Mouse (Mus musculus) midbrain, postnatal 0 days (tissue): ENCODE data around the gene Nr4a1. TPM values are rescaled to one million over a fixed set of nuclear protein-coding genes. Genes with fewer than 3 reads are reported as not detected.

Experiments used
- ATAC-seq: fragments of 200-750 bp; cut with Nextera tagmentation; 2 replicates; pipeline ENCODE4 v1.8.0; 2017; ENCODE audit warnings: moderate number of reproducible peaks, mild to moderate bottlenecking, moderate TSS enrichment, moderate library complexity; ENCODE audit not compliant: low FRiP score
- DNase-seq: peaks from one replicate; pipeline ENCODE4 v3.0.0-alpha.2; 2015; ENCODE audit warnings: low spot score
- H3K27ac ChIP-seq: fragments of 300-500 bp; sonication (generic); 2 replicates; pipeline ENCODE4 v1.5.1; 2014; ENCODE audit warnings: low read depth, mild to moderate bottlenecking, low read length, mixed read lengths
- H3K27me3 ChIP-seq: fragments of 300-500 bp; sonication (generic); 2 replicates; pipeline ENCODE4 v1.6.1; 2014; ENCODE audit warnings: low read length, control low read depth, mixed read lengths; ENCODE audit not compliant: insufficient read depth
- H3K36me3 ChIP-seq: fragments of 300-500 bp; sonication (generic); 2 replicates; pipeline ENCODE4 v1.6.1; 2014; ENCODE audit warnings: low read length, control low read depth, mixed read lengths; ENCODE audit not compliant: insufficient read depth
- H3K4me1 ChIP-seq: fragments of 300-500 bp; sonication (generic); 2 replicates; pipeline ENCODE4 v1.6.1; 2014; ENCODE audit warnings: mild to moderate bottlenecking, control low read depth, antibody characterized with exemption, low read length, mixed read lengths; ENCODE audit not compliant: insufficient read depth
- H3K4me2 ChIP-seq: fragments of 300-500 bp; sonication (generic); 2 replicates; pipeline ENCODE4 v1.6.1; 2014; ENCODE audit warnings: low read depth, mild to moderate bottlenecking, low read length, mixed read lengths; ENCODE audit not compliant: poor library complexity, severe bottlenecking
- H3K4me3 ChIP-seq: fragments of 300-500 bp; sonication (generic); 2 replicates; pipeline ENCODE4 v1.5.1; 2014; ENCODE audit warnings: low read depth, mild to moderate bottlenecking, low read length, moderate library complexity
- H3K9ac ChIP-seq: fragments of 300-500 bp; sonication (generic); replicated peaks from 2 replicates; pipeline ENCODE4 v1.6.1; 2014; ENCODE audit warnings: mild to moderate bottlenecking, low read length, moderate library complexity, mixed read lengths; ENCODE audit not compliant: poor library complexity, severe bottlenecking
- H3K9me3 ChIP-seq: fragments of 300-500 bp; sonication (generic); 2 replicates; pipeline ENCODE4 v1.6.1; 2016; ENCODE audit warnings: low read length, control low read depth
- CTCF ChIP-seq: IDR thresholded peaks from 2 replicates; pipeline ENCODE4 v1.5.1; 2016; ENCODE audit warnings: antibody characterized with exemption, mild to moderate bottlenecking
- WGBS: fragments of 180-500 bp; shearing (Covaris S2); extraction: QIAGEN DNeasy Blood & Tissue Kit; methylation state at CpG from one replicate; pipeline ENCODE4 v1.1.7; 2014; 5-methylcytosine and 5-hydroxymethylcytosine counted together
- polyA plus RNA-seq: library from polyadenylated mRNA; unstranded; fragments of >200 nt; fragmentation: Nextera tagmentation; extraction: Ambion mirVana; gene quantifications from 2 replicates; pipeline ENCODE4 v1.2.1, GENCODE M21; 2015
- total RNA-seq: library from RNA; depleted of rRNA; stranded (reverse); fragments of >200 nt; gene quantifications from 2 replicates; pipeline ENCODE4 v1.2.3, GENCODE M21; 2014

Nr4a1 gene
- total and polyA plus RNA-seq, 2 experiments from 2014 or later: 6.9 to 7.7 TPM

DNA sequence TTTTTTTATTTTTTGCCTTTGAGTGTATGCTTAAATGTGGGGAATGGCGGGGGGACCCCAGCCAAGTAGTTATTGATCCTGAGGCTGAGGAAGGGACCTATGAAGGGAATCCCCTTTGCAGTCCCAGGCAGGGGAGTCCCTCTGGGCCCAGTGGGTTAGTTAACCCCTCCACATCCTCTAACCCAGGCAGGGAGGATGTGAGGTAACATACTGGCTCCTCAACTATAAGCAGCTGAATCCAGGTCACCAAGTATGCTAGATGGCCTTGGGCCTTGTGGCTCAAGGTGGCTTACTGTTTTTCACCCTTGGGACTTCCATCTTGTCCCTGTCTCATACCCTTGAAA lies 6.9 kb upstream of the Nr4a1 start:
- Histone ChIP-seq H3K4me3 (peak overlapping the region; percentile 44), H3K4me2 (peak overlapping the region; percentile 57), H3K27ac (0 out of 2 replicates have a peak overlapping the region, but pooled peaks have one; percentile 73), H3K27me3 (no peaks in the 10 kb centered on the region), H3K9me3 (no peaks in the 10 kb centered on the region), H3K4me1 (no peaks in the 10 kb centered on the region; the same call in 1 of the 2 replicates), H3K36me3 (no peaks in the 10 kb centered on the region), H3K9ac (peak overlapping the region; percentile 51)
- WGBS: 81% methylated on average over 1 of the region's 1 CpGs
- no peak for TF ChIP-seq CTCF
- no peak for DNase-seq
- ATAC-seq: no peak

DNA sequence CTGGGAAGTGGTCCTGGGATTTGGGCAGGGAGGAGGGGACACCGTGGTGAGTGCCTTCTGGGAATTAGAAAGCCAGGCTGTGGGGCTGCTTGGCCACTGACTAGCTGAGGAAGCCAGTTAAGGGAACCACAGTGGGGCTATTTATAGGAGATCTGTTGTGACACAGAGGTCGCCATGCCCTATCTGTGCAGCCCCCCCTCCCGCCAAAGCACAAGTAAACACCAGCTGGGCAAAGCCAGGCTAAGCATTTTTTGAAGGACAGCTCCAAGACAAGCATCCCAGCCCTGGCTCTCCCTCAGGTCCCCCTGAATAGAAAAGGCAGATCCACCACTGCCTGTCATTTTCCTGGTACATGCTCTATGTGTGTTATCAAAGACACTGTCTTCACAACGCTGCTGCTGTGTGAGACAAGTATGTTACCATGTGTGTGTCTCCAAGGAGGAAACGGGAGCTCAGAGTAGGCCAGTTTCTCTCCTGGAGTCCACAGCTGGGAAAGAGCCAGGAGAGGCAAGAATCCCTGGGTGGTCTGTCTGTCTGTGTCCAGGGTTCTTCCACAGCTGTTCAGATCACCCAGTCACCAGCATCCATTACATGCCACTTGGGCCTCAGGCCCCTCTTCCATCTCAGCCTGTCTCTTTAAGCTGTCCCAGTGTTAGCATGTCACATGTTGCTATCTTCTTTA lies 5.9 kb upstream of the Nr4a1 start:
- no peak overlapping the region for H3K27ac ChIP-seq
- no peak overlapping the region for H3K9ac ChIP-seq
- H3K4me1 ChIP-seq: no peaks in the 10 kb centered on the region; the same call in 1 of the 2 replicates
- DNase-seq (no peak), ATAC-seq (no peak)
- no peak overlapping the region for H3K4me2 ChIP-seq
- no peaks in the 10 kb centered on the region for H3K36me3 ChIP-seq
- WGBS: 68% methylated on average over 5 of the region's 5 CpGs
- no peaks in the 10 kb centered on the region for H3K9me3 ChIP-seq
- no peaks in the 10 kb centered on the region for H3K27me3 ChIP-seq
- no peak for TF ChIP-seq CTCF
- H3K4me3 ChIP-seq: no peak overlapping the region

DNA sequence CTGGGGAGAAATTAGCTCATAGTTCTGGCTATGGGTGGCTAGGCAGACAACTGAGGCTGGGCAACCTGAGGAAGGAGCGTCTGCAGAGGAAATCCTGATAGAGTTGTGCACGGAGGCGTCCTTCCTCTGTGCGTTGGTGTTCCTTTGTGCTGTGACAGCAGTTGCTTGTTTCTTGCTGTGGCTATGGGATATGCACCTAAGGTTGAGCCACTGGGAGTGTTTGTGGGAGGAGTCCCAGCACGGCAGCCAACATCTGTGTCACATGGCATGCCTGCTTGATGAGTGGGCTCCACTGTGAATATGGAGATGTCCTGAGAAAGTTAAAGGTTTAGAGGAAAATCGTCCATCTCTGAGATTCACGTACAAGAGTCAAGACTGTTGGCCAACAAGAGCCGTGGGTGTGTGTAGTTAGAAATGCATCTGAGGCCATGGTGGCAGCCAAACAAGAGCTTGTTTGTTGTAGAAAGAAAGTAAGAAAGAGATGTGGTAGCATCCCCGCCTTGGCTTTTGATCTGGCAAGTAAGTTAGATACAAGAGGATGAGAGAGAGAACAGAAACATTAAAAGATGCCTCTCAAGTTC lies 3.8 kb upstream of the Nr4a1 start:
- Histone ChIP-seq H3K36me3 (no peaks in the 10 kb centered on the region), H3K9me3 (no peaks in the 10 kb centered on the region), H3K27me3 (no peaks in the 10 kb centered on the region), H3K4me3 (no peak overlapping the region), H3K4me2 (no peak overlapping the region), H3K9ac (no peak overlapping the region), H3K4me1 (no peaks in the 10 kb centered on the region; the same call in 1 of the 2 replicates), H3K27ac (no peak overlapping the region)
- ATAC-seq (no peak), DNase-seq (no peak)
- 77% methylated on average over 9 of the region's 9 CpGs for WGBS
- TF ChIP-seq CTCF: no peak

DNA sequence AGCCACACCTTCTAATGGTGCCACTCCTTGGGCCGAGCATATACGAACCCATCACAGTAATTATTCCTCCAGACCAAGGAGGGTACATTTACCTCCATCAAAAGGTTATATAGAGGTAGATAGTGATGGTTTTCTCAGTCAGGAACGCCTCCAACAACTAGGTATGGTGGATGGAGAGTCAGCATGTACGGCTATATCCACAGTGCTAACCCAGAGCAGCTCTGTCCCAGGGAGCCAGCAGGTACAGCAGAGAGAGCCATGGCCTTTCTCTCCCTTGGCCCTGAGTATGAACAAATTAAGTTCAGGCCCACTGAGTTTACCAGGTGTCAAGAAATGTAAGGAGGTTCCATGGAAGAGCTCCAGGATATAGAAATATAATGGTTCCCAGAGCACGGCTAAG lies 2.1 kb upstream of the Nr4a1 start:
- no peak overlapping the region for H3K4me3 ChIP-seq
- no peaks in the 10 kb centered on the region for H3K36me3 ChIP-seq
- 88% methylated on average over 5 of the region's 5 CpGs for WGBS
- no peaks in the 10 kb centered on the region for H3K9me3 ChIP-seq
- DNase-seq (no peak), ATAC-seq (no peak)
- TF ChIP-seq CTCF: no peak
- H3K4me2 ChIP-seq: no peak overlapping the region
- no peak overlapping the region for H3K27ac ChIP-seq
- no peaks in the 10 kb centered on the region; the same call in 1 of the 2 replicates for H3K4me1 ChIP-seq
- H3K9ac ChIP-seq: no peak overlapping the region
- H3K27me3 ChIP-seq: no peaks in the 10 kb centered on the region

DNA sequence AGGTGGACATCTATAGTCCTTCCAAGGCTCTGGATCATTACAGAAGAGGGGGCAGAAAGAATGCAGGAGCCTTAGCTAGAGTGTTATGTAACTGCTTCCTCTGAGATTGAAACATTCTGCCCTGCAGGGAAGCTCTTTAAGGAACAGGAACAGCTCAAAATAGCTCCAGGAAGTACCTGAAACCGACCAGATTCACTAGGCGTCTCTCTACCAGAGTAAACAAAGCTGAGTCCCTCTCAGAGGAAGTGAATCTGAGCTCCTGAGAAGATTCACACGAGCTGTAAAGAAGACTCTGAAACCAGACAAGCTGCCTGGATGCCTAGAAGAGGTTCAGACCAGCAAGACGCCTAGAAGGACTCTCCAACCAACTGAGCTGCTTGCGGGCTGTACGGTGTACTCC lies 1.5 kb upstream of the Nr4a1 start:
- Histone ChIP-seq H3K27ac (no peak overlapping the region), H3K4me3 (no peak overlapping the region), H3K4me2 (no peak overlapping the region), H3K9me3 (no peaks in the 10 kb centered on the region), H3K36me3 (no peaks in the 10 kb centered on the region), H3K27me3 (no peaks in the 10 kb centered on the region), H3K9ac (no peak overlapping the region), H3K4me1 (no peaks in the 10 kb centered on the region)
- ATAC-seq: no peak
- 89% methylated on average over 6 of the region's 6 CpGs for WGBS
- TF ChIP-seq CTCF: no peak
- DNase-seq: no peak

DNA sequence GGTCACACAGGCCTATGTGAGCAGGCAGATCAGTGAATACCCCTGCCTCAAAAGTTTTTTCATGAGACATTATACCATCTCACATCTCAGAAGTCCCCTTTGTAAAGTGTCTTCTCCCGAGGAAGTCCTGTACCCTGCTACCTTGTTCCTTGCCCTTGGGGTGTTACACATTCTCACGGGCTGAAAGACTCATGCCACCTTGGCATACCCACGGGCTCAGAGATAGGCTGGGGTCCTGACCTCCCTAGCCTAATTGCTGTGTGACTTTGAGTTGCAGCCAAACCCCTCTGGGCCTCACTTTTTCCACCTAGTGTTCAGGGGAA lies 545 bp upstream of the Nr4a1 start:
- H3K36me3 ChIP-seq: no peaks in the 10 kb centered on the region
- WGBS: 36% methylated on average over 3 of the region's 3 CpGs
- DNase-seq: no peak
- no peaks in the 10 kb centered on the region for H3K9me3 ChIP-seq
- H3K27ac ChIP-seq: no peak overlapping the region
- peak overlapping the region; percentile 65 for H3K4me3 ChIP-seq
- H3K4me1 ChIP-seq: no peaks in the 10 kb centered on the region
- H3K4me2 ChIP-seq: peak overlapping the region; percentile 89
- no peak for TF ChIP-seq CTCF
- no peak for ATAC-seq
- no peaks in the 10 kb centered on the region for H3K27me3 ChIP-seq
- peak overlapping the region; percentile 74 for H3K9ac ChIP-seq
